Mouse (Mus musculus): ENCODE measurements at regions not wholly inside any gene's neighbourhood (a gene's known extent, or its start where the extent isn't known, plus 50 kb on each side); places are given as distances from the start of the nearest gene placed in this dataset.

DNA sequence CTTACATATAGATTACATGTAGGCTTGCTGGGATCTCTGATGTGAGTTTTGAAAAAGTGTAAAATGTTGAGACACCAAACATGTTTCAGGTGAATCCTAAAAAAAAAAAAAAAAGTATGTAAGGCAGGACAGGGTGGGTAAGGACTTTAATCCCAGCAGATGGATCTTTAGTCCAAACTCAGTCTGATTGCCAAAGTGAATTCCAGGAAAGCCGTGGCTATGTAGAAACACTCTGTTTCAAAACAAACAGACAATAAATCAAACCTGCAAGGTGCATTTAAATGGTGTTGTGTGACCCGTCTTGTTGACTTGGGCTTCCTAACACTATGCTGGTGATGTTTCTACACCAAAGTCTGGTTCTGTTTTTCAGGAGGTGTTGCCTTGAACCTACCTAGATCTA lies 192.9 kb downstream of the Plxna1 start:
- TF ChIP-seq MAZ (IDR thresholded peaks at IDR 0.05; ENCODE audit: low read depth, low read length): no peak
- no peak for TF ChIP-seq CTCF (IDR thresholded peaks at IDR 0.05 in 2 of 3, conservative IDR thresholded peaks at IDR 0.05 in 1 of 3; ENCODE audit: control insufficient read depth in 1 of 3, insufficient read depth in 1 of 3, low read depth in 2 of 3, low read length in 3 of 3, poor library complexity in 1 of 3, severe bottlenecking in 1 of 3)
- no peak for TF ChIP-seq SMC3 (IDR thresholded peaks at IDR 0.05; ENCODE audit: low read depth, low read length)

Measured in MEL (cell line).